Mouse (Mus musculus) heart, embryonic 16.5 days (tissue): ENCODE data around the gene Thsd7a. TPM values are rescaled to one million over a fixed set of nuclear protein-coding genes. Genes with fewer than 3 reads are reported as not detected.

Experiments
- ATAC-seq: fragments of 200-750 bp; cut with Nextera tagmentation; replicated peaks from 2 replicates; pipeline ENCODE4 v1.8.0; 2017; ENCODE audit warnings: moderate number of reproducible peaks; ENCODE audit not compliant: insufficient read depth, low FRiP score; ENCODE audit errors: extremely low read depth
- H3K27ac ChIP-seq: fragments of 300-500 bp; sonication (generic); 2 replicates; pipeline ENCODE4 v1.5.1; 2014; ENCODE audit warnings: mild to moderate bottlenecking, low read length, control low read depth, moderate library complexity
- H3K27me3 ChIP-seq: fragments of 300-500 bp; sonication (generic); 2 replicates; pipeline ENCODE4 v1.6.1; 2014; ENCODE audit warnings: low read length, mixed read lengths; ENCODE audit not compliant: control insufficient read depth, insufficient read depth
- H3K36me3 ChIP-seq: fragments of 300-500 bp; sonication (generic); 2 replicates; pipeline ENCODE4 v1.6.1; 2014; ENCODE audit not compliant: control insufficient read depth, insufficient read depth
- H3K4me1 ChIP-seq: fragments of 300-500 bp; sonication (generic); 2 replicates; pipeline ENCODE4 v1.6.1; 2014; ENCODE audit warnings: low read length, mixed read lengths; ENCODE audit not compliant: control insufficient read depth, insufficient read depth
- H3K4me2 ChIP-seq: fragments of 300-500 bp; sonication (generic); 2 replicates; pipeline ENCODE4 v1.6.1; 2014; ENCODE audit warnings: low read depth, mild to moderate bottlenecking, control low read depth, low read length
- H3K4me3 ChIP-seq: fragments of 300-500 bp; sonication (generic); 2 replicates; pipeline ENCODE4 v1.5.1; 2014; ENCODE audit warnings: mild to moderate bottlenecking, control low read depth, low read length
- H3K9ac ChIP-seq: fragments of 300-500 bp; sonication (generic); 2 replicates; pipeline ENCODE4 v1.6.1; 2014; ENCODE audit warnings: low read length, control low read depth
- H3K9me3 ChIP-seq: fragments of 300-500 bp; sonication (generic); replicated peaks from 2 replicates; pipeline ENCODE4 v1.6.1; 2016; ENCODE audit warnings: low read length; ENCODE audit not compliant: control insufficient read depth
- WGBS: fragments of 180-500 bp; shearing (Covaris S2); extraction: QIAGEN DNeasy Blood & Tissue Kit; methylation state at CpG from one replicate; pipeline ENCODE4 v1.1.7; 2014; 5-methylcytosine and 5-hydroxymethylcytosine counted together
- polyA plus RNA-seq: library from polyadenylated mRNA; unstranded; fragments of >200 nt; fragmentation: Nextera tagmentation; extraction: Ambion mirVana; gene quantifications from 2 replicates; pipeline ENCODE4 v1.2.1, GENCODE M21; 2015

Thsd7a gene
- 3.3 and 5.0 TPM in 2 replicates for polyA plus RNA-seq

- peak; percentile 84 for ATAC-seq
- H3K4me2 ChIP-seq = peak within 1 kb of the TSS; percentile 96
- no peaks in the 10 kb centered on the region for H3K9me3 ChIP-seq
- no peaks in the 10 kb centered on the region for H3K36me3 ChIP-seq
- under 1% methylated on average over 56 of the region's 56 CpGs for WGBS
- peaks cover 9% of the 10 kb centered on the region for H3K4me1 ChIP-seq
- H3K4me3 ChIP-seq = peak within 1 kb of the TSS; percentile 79
- no peaks in the 10 kb centered on the region for H3K27me3 ChIP-seq
- peak within 1 kb of the TSS; percentile 79 for H3K9ac ChIP-seq
- H3K27ac ChIP-seq = peak within 1 kb of the TSS; percentile 78
These were observed at the start of gene Thsd7a for GRCm38 (mm10) chr6:12748787-12749530. Gene Thsd7a (minus strand): TSS chr6:12749410.

- WGBS = 75% methylated on average over 2 of the region's 2 CpGs
- Histone ChIP-seq H3K4me1 (no peaks in the 10 kb centered on the region), H3K36me3 (no peaks in the 10 kb centered on the region), H3K27ac (no peak overlapping the region), H3K4me3 (no peak overlapping the region), H3K4me2 (no peak overlapping the region), H3K27me3 (no peaks in the 10 kb centered on the region), H3K9ac (no peak overlapping the region), H3K9me3 (no peaks in the 10 kb centered on the region)
- no peak for ATAC-seq
These were observed 37.9 kb upstream of the Thsd7a start for GRCm38 (mm10) chr6:12787129-12787528.

GRCm38 (mm10) chr6:12786378-12786982 lies 37.3 kb upstream of the Thsd7a start:
- Histone ChIP-seq H3K4me3 (no peak overlapping the region), H3K9ac (no peak overlapping the region), H3K27me3 (no peaks in the 10 kb centered on the region), H3K4me2 (no peak overlapping the region), H3K4me1 (no peaks in the 10 kb centered on the region), H3K27ac (no peak overlapping the region), H3K9me3 (no peaks in the 10 kb centered on the region), H3K36me3 (no peaks in the 10 kb centered on the region)
- no peak for ATAC-seq
- WGBS = 72% methylated on average over 2 of the region's 2 CpGs

- 82% methylated on average over 8 of the region's 8 CpGs for WGBS
- Histone ChIP-seq H3K4me2 (no peak overlapping the region), H3K4me1 (no peaks in the 10 kb centered on the region), H3K36me3 (no peaks in the 10 kb centered on the region), H3K27ac (no peak overlapping the region), H3K9ac (no peak overlapping the region), H3K27me3 (no peaks in the 10 kb centered on the region), H3K4me3 (no peak overlapping the region), H3K9me3 (no peaks in the 10 kb centered on the region)
- ATAC-seq = no peak
These were observed 35.9 kb upstream of the Thsd7a start for GRCm38 (mm10) chr6:12784918-12785618.

- H3K36me3 ChIP-seq = no peaks in the 10 kb centered on the region
- no peaks in the 10 kb centered on the region for H3K9me3 ChIP-seq
- H3K4me1 ChIP-seq = no peaks in the 10 kb centered on the region
- H3K27ac ChIP-seq = no peak overlapping the region
- no peak overlapping the region for H3K9ac ChIP-seq
- no peaks in the 10 kb centered on the region for H3K27me3 ChIP-seq
- no peak overlapping the region for H3K4me3 ChIP-seq
- H3K4me2 ChIP-seq = no peak overlapping the region
- 66% methylated on average over 2 of the region's 2 CpGs for WGBS
- ATAC-seq = no peak
These were observed 23.6 kb upstream of the Thsd7a start for GRCm38 (mm10) chr6:12772799-12773198.

GRCm38 (mm10) chr6:12765191-12765590 lies 16.0 kb upstream of the Thsd7a start:
- H3K9me3 ChIP-seq = no peaks in the 10 kb centered on the region
- 78% methylated on average over 6 of the region's 6 CpGs for WGBS
- no peaks in the 10 kb centered on the region for H3K4me1 ChIP-seq
- ATAC-seq = no peak
- H3K36me3 ChIP-seq = no peaks in the 10 kb centered on the region
- no peak overlapping the region for H3K27ac ChIP-seq
- H3K4me2 ChIP-seq = no peak overlapping the region
- no peak overlapping the region for H3K9ac ChIP-seq
- no peak overlapping the region for H3K4me3 ChIP-seq
- no peaks in the 10 kb centered on the region for H3K27me3 ChIP-seq

- H3K9me3 ChIP-seq = no peaks in the 10 kb centered on the region
- H3K4me2 ChIP-seq = no peak overlapping the region
- WGBS = 82% methylated on average over 1 of the region's 1 CpGs
- no peaks in the 10 kb centered on the region for H3K36me3 ChIP-seq
- H3K9ac ChIP-seq = no peak overlapping the region
- no peaks in the 10 kb centered on the region for H3K4me1 ChIP-seq
- no peak overlapping the region for H3K27ac ChIP-seq
- H3K4me3 ChIP-seq = no peak overlapping the region
- no peaks in the 10 kb centered on the region for H3K27me3 ChIP-seq
- no peak for ATAC-seq
These were observed 15.4 kb upstream of the Thsd7a start for GRCm38 (mm10) chr6:12764606-12765005.

- WGBS = 92% methylated on average over 3 of the region's 3 CpGs
- Histone ChIP-seq H3K4me3 (no peak overlapping the region), H3K36me3 (no peaks in the 10 kb centered on the region), H3K4me2 (no peak overlapping the region), H3K9me3 (no peaks in the 10 kb centered on the region), H3K27me3 (no peaks in the 10 kb centered on the region), H3K4me1 (no peaks in the 10 kb centered on the region), H3K27ac (no peak overlapping the region), H3K9ac (no peak overlapping the region)
- no peak for ATAC-seq
These were observed 14.6 kb upstream of the Thsd7a start for GRCm38 (mm10) chr6:12763816-12764215.
